Mouse (Mus musculus) retina, embryonic 14.5 days (tissue): ENCODE measurements around the gene Vmn2r41.
"Not testable (repeated sequence)": the region's sequence is repeated elsewhere in the genome, so short reads cannot be mapped to it uniquely, and the experiment has no call there.

Source experiments
- DNase-seq: peaks from one replicate; pipeline ENCODE4 v3.0.0-alpha.2; 2015; ENCODE audit warnings: low spot score

Gene Vmn2r41

GRCm38 (mm10) chr7:8161554-8161953, at the start of gene Vmn2r41:
Gene Vmn2r41 (minus strand): TSS chr7:8161654.
- not testable (repeated sequence) for DNase-seq

- not testable (repeated sequence) for DNase-seq
Measured at GRCm38 (mm10) chr7:8200220-8200619, 38.8 kb upstream of the Vmn2r41 start, which contains the start of gene Vmn2r42. Gene Vmn2r42 (minus strand): TSS chr7:8200320.

- not testable (repeated sequence) for DNase-seq
Measured at GRCm38 (mm10) chr7:8092871-8093270, 68.6 kb downstream of the Vmn2r41 start.
